Mouse (Mus musculus) R1 (cell line): Measurements from ENCODE around the gene Rbm44.

ENCODE experiments used
- DNase-seq: peaks from one replicate; pipeline ENCODE4 v3.0.0-alpha.2; 2018; ENCODE audit warnings: low read depth, low spot score

The Rbm44 gene

DNA sequence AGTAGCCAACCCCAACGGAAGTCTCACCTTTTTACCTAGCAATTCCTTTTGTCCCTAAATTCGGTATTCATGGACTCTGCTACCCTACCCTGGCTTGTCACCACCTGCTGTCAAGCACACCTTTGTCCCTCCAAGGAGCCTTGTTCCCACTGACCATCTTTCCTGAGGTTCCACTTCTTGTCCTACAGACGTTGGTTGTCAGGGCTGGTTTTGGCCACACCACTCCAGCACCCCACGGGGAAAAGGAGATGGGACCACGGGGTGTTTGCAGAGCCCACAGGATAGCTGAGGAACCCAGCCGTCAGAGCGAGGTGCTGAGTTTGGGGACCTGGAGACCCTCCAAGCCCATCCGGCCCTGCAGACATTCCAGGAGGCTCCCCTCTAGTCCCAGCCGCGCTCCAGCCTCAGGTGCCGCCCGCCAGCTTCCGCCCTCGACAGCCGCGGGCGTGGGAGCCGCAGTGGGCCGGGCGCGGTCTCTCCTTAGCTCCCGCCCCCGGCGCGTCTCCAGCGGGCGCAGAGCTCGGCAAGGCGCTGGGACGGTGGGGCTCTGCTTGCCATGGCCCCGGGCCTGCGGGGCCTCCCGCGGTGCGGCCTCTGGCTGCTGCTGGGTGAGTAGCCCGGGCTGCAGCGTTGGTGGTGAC is 34.8 kb downstream of the Rbm44 start, which contains the start of gene Ramp1:
Gene Ramp1 (plus strand): TSS at position 290 of the 641 bp plus-strand sequence.
- peak; percentile 14 for DNase-seq

DNA sequence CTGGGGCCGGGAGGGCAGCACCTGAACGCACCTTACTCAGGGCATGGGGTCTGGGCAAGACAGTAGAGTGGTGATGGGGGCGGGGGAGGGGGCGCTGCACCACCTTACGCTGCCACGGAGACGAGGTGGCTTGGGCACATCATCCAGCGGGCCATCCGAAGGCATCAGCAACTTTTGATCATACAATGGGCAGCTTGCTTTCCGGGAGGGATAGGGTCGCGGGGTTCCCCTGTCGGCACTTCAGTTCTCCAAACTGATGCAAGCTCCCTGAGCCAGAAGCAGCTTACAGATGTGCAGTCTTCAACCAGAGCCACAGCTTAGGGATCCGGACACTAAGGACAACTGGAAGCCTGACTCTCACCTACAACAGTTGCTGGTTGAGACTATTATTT is 35.3 kb downstream of the Rbm44 start:
- DNase-seq, result no peak

DNA sequence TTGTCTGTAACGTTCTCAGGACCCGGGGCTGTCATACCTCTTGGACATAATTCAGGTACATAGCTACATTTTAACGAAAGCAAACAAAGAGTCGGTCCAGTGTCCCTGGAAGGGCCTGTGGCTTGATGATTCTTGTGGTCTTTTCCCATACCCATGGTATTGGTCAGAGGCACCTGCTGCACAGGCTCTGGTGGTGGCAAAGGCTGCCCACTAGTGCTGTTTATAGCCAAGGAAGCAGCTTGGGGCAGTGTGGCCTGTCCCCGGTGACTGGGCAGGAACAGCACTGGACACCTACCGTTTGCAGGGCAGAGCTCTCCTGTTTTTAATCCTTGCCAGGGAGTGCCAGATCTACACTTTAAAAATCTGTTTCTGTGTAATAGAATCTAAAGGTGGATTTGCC is 35.8 kb downstream of the Rbm44 start:
- no peak for DNase-seq

DNA sequence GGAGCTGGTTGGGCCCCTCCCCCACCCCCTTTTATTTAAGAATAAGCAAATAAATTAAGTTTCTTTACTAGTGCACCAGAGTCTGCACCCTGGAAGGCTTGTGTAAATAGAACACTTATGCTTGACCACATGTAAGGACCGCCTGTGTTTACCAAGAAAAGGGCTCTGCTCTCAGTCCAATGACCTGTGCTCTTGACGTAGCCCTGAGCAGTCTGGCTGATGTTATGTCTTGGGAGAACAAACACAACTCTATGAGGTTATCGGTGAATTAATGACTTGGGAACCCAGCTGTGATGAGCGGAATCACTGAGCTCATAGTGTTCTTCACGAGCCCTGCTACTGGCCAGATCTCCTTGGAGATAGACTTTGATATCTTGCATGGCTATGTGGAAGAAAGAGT is 36.4 kb downstream of the Rbm44 start:
- no peak for DNase-seq

DNA sequence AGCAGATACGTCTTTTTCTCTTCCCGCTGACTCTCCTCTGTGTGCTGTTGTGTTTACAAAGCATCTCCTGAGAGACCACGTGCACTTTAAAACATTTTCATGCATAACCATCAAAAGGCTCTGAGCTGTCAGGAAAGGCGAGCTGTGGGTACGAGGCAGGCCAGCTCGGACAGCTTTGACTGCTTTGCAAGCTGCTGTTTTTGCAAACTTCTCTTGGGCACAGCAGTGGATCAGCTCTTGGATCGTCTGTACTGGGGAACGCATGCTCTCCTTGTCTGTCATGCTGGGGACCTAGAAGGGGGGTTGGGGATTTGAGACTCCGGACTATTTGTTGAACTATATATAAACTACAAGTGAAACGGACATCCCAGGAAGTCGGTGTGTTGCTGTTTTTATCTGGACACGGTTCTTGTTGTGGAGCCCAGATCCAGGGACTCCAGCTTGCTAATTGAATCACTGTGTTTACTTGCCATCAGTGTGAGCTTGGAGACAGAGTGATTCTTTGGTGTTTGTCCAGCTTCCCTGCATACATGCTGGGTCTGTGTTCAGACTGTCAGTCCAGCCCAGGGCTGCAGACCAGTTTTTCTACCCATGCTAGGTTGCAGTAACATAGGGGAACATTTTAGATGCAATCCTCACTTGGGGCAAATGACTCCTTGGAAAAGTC is 37.0 kb downstream of the Rbm44 start:
- no peak for DNase-seq

DNA sequence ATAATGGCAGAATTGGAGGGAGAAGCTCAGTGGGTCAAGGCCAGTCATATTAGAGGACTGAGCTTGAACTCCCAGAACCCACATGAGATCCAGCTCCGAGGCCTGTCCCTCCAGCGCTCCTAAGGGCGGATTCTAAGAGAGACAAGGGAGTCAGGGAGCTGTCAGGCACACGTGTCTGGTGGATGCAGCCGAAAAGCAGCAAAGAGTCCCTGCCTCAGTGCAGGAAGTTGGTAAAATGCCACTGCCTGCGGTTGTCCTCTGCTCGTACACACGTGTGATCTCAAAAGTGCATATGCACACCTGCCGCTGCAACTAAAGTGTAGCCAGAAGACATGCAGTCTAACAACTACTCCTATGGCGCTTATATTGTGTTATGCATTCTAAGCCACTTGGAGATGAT is 38.4 kb downstream of the Rbm44 start:
- DNase-seq, result no peak

DNA sequence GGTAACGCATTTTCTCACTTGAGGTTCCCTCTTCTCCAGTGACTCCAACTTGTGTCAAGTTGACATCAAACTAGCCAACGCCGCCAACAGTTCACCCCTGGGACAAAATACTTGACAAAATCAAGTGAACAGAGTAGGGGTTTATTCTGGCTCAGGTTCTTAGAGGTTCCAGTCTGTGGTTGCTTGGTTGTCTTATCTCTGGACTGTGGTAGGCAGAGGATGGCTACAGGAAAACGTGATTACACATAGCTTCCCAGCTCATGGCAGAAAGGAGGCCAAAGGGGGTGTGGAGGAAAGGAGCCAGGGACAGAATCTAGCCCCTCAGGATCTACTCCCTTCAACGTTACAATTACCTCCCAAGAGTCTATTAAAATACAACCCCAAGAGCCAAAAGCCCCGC is 41.8 kb downstream of the Rbm44 start:
- no peak for DNase-seq

DNA sequence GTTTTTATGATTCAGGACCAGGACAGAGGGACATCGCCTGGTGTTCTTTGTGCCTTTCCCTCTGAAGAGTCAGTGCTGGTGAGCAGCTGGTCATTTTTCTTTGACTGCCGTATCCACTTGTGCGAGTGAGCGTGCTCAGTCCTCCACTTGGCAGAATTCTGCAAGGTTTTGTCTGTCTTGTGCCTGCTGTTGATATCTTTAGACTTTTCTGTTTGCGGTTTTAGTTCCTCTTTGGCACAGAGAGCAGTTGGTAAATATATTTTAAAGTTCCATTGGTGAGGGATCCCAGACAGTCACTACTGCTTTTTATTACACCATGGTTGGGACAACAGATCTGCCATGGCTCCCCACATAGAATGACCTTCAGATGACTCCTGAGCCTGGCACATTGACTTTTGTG is 42.4 kb downstream of the Rbm44 start:
- no peak for DNase-seq

DNA sequence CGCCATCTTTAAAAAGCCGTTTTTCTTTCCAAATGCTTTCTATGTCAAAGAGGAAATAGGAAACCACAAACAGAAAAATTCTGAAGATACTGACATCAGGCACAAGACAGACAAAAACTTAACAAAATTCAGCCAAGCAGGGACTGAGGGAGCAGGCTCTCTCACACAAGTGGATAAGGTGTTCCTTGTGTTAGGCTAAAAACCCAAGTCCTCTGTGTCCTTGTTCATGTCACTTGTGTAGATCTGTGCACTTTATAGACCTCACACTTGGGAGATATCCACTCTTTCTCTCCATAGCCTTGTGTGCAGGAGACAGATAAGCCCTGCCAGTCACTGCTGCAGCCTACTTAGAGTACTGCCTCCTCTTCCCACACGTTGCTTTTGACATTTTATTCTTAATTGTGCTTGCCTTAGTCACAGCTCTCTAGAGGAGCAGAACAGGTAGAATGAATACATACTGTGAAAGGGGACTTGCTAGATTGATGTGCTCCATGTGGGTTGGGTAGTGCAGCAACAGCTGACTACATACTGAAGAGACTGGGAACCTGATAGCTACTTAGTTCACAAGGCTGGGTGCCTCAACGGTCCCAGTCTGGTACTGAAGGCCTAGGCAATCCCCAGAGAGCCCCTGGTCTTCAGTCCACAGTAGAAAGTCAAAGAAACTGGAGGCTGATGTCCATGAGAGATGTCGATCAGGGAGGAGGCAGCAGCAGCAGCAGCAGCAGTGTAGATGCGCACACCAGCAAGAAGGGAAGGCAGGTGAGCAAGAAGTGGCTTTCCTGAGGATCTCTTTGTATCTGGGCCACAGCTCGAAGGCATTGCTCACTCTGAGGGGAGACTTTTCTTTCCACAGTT is 43.1 kb downstream of the Rbm44 start:
- no peak for DNase-seq

DNA sequence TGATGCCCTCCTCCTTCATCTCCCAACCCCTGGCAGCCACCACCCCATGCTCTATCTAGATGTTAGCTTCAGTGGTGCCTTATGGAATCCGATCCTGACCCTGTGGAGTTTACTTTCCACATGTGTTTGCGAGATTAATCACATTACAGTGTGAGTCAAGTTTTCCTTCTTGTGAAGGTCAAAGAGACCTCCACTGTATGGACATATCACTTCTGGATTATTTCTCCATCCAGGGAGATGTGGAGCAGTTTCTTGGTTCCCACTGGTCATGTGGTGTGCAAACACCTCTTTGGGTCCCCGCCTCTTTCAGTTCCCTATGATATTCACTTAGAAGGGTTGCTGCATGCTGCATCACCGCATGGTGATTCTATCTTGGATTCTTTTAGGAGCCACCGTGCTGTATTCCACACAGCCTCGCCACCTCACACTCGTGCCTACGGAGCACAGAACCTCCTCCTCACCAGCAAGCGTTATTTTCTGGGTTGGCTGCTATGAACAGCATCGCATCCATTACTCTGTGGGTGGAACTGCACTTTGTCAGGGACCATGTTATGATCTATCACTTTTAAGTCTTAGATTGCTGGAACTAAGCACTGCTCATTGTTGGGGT is 44.1 kb downstream of the Rbm44 start:
- no peak for DNase-seq

DNA sequence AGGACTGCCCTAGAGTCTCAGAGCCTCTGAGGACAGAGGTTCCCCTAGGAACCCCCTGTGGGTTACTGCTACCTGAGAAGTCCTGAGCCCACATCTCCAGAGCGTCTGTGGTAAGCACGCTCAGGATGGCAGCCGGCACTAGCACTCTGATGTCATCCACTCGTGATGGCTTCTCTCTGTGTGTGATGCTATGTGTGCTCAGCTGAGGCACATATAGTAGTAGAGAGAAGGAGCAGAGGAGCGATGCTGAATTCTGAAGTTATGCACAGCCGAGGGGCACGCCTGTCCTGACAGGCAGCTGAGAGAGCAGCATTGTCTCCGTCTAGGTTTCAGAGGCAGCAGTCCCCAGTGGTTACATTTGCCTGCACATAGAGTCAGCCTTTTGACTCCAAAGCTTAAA is 47.3 kb downstream of the Rbm44 start:
- DNase-seq, result no peak

DNA sequence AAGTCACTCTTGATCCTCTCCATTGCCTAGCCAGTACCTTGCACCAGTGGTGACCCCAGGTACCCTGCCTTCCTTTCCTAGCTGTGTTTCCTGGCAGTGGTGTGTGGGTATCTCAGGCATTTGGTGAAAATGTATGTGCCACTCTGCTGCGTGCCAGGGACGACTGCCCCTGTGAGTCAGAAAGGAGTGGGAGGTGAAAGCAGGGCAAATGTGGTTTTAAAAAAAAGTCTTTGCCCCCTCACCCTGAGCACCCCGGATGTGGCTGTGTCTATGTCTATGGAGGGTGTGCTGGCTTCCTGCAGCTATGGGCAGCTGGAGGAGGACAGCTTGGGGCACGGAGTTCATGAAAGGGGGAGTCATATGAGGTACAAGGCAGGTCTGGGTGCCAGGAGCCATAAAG is 48.4 kb downstream of the Rbm44 start:
- DNase-seq, result no peak

DNA sequence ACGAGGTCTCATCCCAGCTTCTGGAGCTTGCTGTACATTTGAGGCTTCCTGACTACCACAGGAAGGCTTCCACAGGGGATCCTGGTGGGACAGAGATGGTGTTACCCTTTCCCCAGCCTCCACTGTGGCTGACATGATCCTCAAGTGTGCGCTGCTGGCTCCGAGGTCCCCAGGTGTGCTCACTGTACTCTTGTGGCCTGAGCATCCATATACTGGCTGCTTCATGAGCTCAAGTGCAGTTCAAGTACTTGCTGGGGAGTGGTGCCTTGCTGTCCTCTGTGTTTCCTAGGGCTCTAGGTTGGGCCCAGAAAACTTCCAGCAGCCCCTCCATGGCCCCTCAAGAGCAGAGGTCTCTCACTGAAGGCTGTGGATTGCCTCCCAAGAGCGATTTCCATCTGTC is 48.8 kb downstream of the Rbm44 start:
- DNase-seq, result no peak

DNA sequence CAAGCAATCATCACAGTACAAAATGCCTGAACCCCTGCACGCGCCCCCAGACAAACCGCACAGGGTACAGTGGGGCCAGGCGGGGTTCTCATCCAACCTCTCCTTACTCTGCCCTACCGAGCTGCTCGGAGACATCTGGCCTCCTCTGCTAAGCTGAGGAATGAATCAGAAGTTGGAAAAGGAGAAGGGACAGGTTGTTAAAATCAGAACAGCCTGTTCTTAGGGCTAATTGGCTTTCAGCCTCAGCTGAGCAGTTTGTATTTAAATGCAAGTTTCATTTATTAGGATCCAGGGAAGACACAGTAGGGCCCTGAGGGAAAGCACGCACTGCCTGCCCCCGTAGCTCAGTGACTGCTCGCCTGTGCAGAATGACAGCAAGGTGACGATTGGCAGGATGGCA is 54.9 kb downstream of the Rbm44 start:
- DNase-seq, result no peak

DNA sequence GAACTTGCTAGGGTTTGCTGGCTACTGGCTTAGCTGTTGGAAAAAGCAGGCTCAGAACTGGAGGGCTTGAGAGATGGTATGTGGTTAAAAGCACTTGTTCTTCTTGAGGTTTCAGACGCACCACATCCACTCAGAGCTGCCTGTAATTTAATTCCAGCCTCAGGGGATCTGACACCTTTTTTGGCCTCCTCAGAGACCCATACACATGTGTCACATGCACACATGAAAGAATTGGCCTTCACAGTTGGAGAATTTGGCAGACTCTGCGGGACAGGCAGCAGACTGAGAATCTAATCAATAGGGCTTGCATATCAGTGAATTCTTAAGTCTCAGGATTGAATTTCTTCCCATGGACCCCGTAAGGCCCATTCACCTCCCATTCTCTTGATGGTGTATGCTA is 56.2 kb downstream of the Rbm44 start:
- no peak for DNase-seq

DNA sequence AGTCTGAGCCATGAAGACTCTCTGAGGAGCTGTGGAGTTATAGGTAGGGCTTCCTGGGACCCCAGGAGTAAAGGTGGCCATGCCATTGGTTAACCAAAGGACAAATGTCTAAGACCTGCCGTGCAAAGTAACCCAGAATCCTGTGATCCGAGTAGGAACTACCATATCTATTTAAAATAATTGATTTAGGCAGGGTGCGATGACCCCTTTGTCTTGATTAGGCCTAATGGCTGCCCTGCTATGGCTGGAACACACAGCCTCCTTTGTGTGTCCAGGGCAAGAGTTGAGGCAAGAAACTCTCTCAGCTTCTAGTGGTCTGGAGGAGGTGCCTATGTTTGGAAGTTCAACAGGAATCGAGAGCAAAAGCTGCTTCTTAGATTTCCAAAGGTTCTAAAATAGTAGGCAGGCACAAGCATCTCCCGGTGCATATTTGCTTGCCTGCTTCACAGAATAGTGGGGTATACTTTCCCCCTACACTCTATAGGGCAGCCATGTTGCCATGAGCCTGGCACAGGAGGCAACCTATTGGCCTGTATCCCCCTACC is 59.4 kb downstream of the Rbm44 start:
- DNase-seq, result no peak

DNA sequence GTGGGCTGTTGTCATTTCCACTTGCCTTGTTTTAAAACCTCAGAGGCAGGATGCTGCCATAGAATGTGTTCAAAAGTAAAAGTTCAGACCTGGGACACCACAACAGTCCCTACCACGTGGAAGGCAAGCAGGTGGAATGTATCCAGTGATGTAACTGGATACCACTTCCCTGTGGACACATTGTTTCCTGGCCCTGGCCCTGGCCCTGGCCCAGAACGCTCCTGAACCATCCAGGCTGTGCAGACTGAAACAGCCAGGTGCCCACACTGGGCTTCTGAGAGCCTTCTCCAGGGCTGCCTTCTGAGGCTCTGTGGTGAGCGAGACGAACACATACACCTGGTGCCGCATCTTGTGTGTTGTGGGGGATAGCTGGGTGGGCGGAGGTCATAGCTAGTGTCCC is 60.8 kb downstream of the Rbm44 start:
- DNase-seq, result no peak

DNA sequence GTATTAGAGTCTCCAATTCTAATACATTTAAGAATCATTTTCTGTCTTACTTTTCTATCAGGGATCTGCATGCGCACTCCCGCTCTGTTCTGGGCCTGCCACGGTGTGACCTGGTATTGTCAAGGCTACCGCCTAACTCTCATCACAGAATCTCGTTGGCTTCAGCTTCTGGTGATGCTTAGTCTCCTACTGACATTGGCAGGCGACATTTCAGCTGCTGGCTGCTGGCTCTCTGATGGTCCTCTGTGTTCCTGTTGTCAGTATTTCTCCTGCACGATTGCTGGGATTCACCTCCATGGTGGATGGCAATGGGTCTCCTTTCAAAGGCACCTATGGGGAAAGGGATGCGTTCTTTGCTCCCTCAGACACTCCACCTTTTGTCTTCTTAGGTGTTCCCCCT is 61.4 kb downstream of the Rbm44 start:
- no peak for DNase-seq

DNA sequence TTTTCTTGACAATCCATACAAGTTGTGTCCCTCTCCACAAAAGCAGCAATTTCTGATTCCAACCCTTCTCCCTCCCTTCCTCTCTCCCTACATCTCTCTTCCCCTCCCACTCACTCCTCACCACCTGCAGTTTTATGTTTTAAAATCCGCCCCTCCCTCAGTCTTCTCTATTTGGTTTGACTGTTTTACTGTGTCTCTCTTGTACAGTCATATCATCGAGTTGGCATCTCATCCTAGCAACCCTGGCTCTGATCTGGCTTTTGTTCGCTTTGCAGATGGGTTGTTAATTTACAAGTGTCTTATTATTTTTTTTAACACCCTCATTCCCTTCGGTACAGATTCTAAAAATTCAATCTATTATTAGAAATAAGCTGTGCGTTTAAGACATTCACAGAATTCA is 62.0 kb downstream of the Rbm44 start:
- no peak for DNase-seq

DNA sequence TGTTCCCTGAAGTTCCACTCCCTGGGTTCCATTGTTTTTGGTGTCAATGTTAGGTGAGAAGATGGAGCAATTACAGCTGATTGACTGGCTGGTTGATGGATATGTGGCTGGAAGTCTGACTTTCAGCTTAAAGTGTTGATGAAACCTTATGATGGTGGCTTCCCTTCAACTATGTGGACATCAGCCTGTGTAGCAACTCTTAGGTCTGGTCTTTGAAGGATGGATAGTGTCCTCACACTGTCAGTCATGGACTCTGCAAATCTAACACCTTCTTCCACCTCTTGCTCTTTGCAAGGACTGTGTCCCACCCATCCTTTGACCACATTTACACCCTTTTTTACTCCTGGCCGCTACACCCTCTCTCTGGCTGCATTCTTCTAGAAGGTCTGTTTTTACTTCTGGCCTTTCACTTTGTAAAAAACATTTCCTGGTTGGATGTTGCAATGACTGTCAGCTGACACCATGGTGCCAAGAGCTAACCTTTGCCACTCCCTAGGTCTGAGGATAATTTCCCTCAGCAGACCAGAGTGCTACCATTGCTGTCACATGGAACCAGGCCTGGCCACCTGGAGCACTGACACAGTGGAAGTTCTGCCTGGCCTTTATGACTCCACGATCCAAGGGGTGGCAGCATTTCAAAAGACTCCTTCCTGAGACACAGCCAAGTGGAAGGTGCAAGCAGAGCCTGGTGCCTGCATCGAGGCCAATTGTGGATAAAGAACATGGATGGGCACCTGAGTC is 62.6 kb downstream of the Rbm44 start:
- no peak for DNase-seq

DNA sequence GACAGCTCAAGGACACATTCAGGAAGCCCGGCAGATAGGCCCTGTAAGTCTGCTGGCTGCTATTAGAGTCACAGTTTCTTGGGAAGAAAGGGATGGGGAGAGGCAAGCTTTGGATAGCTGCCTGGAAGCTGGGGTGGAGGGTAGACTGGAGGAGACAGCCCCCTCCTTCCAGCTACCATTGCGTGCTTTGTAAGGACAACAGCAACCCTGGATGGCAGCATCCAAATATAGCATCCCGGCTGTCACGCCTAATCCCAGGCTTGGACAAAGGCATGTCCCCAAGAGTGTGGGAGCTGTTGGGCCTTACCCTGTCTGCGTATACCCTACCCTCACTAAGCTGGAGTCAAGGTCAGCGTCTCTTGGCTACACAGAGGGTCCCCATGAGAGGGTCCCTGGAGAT is 64.5 kb downstream of the Rbm44 start:
- no peak for DNase-seq
